Mouse (Mus musculus): ENCODE data around the gene Cracr2b. TPM values are rescaled to one million over a fixed set of nuclear protein-coding genes. Genes with fewer than 3 reads are reported as not detected.
A peak's percentile ranks its signal among the peaks of the same experiment; 100 is the strongest.

The Cracr2b gene
- polyA plus RNA-seq, 1 experiment from 2014 or later: 6.3 TPM

- Histone ChIP-seq H3K9me3 (ENCODE audit: low read length) (no peaks in the 10 kb centered on the region), H3K36me3 (replicated peaks; ENCODE audit: insufficient read depth, low read length) (peaks cover 29% of the 10 kb centered on the region), H3K4me2 (ENCODE audit: low read depth, low read length) (no peak overlapping the region), H3K9ac (replicated peaks) (no peak overlapping the region), H3K4me3 (ENCODE audit: low read depth, low read length) (no peak overlapping the region), H3K4me1 (ENCODE audit: insufficient read depth) (peaks cover 30% of the 10 kb centered on the region), H3K27me3 (ENCODE audit: insufficient read depth, low read length) (peaks cover 23% of the 10 kb centered on the region), H3K27ac (ENCODE audit: low read depth) (no peak overlapping the region)
- DNase-seq (peak; percentile 82), ATAC-seq (no peak)
- WGBS (ENCODE audit: insufficient replicate concordance): 80% methylated on average over 15 of the region's 15 CpGs
- TF ChIP-seq EP300 (IDR thresholded peaks at IDR 0.05; ENCODE audit: low read depth): no peak
- peak; percentile 75 for TF ChIP-seq CTCF (IDR thresholded peaks at IDR 0.05; ENCODE audit: low read depth)
Measured at GRCm38 (mm10) chr7:141457986-141458660, 2.8 kb upstream of the Cracr2b start.

DNA sequence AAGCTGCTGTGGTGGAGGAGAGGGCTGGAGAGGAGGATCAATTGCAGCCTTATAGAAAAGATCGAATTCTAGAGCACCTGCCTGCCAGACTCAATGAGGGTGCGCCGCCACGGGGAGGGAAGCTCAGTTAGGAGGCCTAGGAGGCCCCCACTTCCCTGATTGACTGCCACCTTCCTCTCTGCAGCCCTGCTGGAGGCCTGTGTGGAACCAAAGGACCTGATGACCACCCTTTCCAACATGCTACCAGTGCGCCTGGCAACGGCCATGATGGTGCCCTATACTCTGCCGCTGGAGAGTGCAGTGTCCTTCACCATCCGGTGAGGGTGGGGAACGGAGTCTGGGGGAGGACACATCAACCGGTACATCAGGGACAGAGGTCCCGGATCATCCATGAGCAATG lies 2.2 kb upstream of the Cracr2b start:
- TF ChIP-seq EP300 (IDR thresholded peaks at IDR 0.05; ENCODE audit: low read depth): no peak
- no peak for TF ChIP-seq CTCF (IDR thresholded peaks at IDR 0.05; ENCODE audit: low read depth)
- Histone ChIP-seq H3K9me3 (ENCODE audit: low read length) (no peaks in the 10 kb centered on the region), H3K4me1 (ENCODE audit: insufficient read depth) (peaks cover 30% of the 10 kb centered on the region), H3K4me3 (ENCODE audit: low read depth, low read length) (no peak overlapping the region), H3K27ac (ENCODE audit: low read depth) (no peak overlapping the region), H3K4me2 (ENCODE audit: low read depth, low read length) (no peak overlapping the region), H3K36me3 (replicated peaks; ENCODE audit: insufficient read depth, low read length) (peaks cover 29% of the 10 kb centered on the region), H3K27me3 (ENCODE audit: insufficient read depth, low read length) (peaks cover 29% of the 10 kb centered on the region), H3K9ac (replicated peaks) (no peak overlapping the region)
- ATAC-seq (no peak), DNase-seq (no peak)
- WGBS (ENCODE audit: insufficient replicate concordance): 88% methylated on average over 11 of the region's 11 CpGs

GRCm38 (mm10) chr7:141459301-141459711 lies 1.6 kb upstream of the Cracr2b start:
- no peak for DNase-seq
- Histone ChIP-seq H3K27ac (ENCODE audit: low read depth) (no peak overlapping the region), H3K36me3 (replicated peaks; ENCODE audit: insufficient read depth, low read length) (peaks cover 29% of the 10 kb centered on the region), H3K4me2 (ENCODE audit: low read depth, low read length) (no peak overlapping the region), H3K4me1 (ENCODE audit: insufficient read depth) (peaks cover 32% of the 10 kb centered on the region), H3K9ac (replicated peaks) (no peak overlapping the region), H3K27me3 (ENCODE audit: insufficient read depth, low read length) (peaks cover 35% of the 10 kb centered on the region), H3K4me3 (ENCODE audit: low read depth, low read length) (no peak overlapping the region), H3K9me3 (ENCODE audit: low read length) (no peaks in the 10 kb centered on the region)
- ATAC-seq: no peak
- WGBS (ENCODE audit: insufficient replicate concordance): 95% methylated on average over 17 of the region's 17 CpGs
- no peak for TF ChIP-seq EP300 (IDR thresholded peaks at IDR 0.05; ENCODE audit: low read depth)
- no peak for TF ChIP-seq CTCF (IDR thresholded peaks at IDR 0.05; ENCODE audit: low read depth)

- DNase-seq (no peak), ATAC-seq (no peak)
- 68% methylated on average over 5 of the region's 5 CpGs for WGBS (ENCODE audit: insufficient replicate concordance)
- Histone ChIP-seq H3K9me3 (ENCODE audit: low read length) (no peaks in the 10 kb centered on the region), H3K4me1 (ENCODE audit: insufficient read depth) (peaks cover 34% of the 10 kb centered on the region), H3K27ac (ENCODE audit: low read depth) (no peak overlapping the region), H3K36me3 (replicated peaks; ENCODE audit: insufficient read depth, low read length) (peaks cover 29% of the 10 kb centered on the region), H3K4me2 (ENCODE audit: low read depth, low read length) (no peak overlapping the region), H3K9ac (replicated peaks) (no peak overlapping the region), H3K4me3 (ENCODE audit: low read depth, low read length) (no peak overlapping the region), H3K27me3 (ENCODE audit: insufficient read depth, low read length) (peaks cover 42% of the 10 kb centered on the region)
- TF ChIP-seq CTCF (IDR thresholded peaks at IDR 0.05; ENCODE audit: low read depth) (no peak), EP300 (IDR thresholded peaks at IDR 0.05; ENCODE audit: low read depth) (no peak)
Measured at GRCm38 (mm10) chr7:141460001-141460390, 898 bp upstream of the Cracr2b start.

DNA sequence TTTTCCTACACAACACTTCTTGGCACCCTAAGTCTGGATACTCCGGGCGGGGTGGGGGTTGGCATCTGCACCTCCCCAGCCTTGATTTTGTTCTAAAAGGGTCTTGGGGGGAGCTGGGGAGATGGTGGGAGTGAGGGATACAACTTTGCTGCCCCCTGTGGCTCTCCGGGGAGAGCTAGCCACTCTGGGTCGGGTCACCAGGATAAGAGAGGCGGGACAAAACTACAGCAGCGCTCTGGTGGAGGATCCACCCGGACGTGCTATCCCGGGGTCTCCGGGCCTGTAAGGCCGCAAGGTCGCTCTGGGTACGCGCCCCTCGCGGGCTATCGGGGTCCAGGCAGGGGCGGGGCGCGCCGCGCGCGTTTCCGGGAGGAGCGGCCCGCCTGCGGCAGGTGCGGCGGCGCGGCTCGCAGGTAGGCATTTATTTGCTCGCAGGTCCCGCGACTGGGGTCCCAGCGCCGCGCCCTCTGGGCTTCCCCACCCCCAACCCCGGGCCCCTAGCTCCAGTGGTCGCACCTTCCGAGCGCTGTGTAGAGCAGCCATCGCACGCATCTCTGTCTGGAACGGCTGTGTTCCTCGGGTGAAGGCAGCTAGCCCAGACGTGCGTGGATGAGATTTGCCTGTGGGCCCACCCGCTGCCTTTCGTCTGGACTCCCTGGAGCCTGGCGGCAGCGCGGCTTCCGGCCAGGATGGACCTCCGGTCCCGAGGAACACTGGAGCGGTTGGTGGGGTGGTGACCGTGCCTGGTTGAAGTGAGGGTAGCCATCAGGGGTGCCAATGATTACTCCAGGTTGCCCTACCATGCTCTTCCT lies 833 bp downstream of the Cracr2b start:
- Histone ChIP-seq H3K27me3 (ENCODE audit: insufficient read depth, low read length) (peaks cover 48% of the 10 kb centered on the region), H3K27ac (ENCODE audit: low read depth) (peak overlapping the region; percentile 45; the same call in 1 of the 2 replicates)
- ATAC-seq: no peak

DNA sequence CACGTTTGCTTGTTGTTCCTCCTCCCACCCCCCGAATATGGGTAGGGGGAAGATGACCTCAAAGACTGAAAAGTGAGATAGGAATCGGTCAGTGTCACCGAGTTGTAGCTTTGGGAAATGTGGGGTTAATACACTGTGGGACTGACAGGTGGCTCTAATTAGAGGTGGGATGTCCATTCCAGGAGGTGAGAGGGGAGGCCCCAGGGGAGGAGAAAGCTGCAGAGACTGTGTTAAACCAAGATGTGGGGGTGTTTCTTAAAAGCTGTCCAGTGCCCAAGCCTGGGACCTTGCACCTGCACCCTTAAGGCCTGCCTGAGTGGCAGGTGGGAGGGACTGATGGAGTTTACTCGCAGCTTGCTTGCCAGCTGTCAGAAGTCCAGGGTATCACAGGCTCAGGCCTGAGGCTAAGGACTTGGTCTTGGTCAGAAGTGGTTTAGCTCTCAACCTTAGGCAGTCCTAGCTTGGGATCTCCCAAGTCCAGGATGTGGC lies 1.5 kb downstream of the Cracr2b start:
- DNase-seq: no peak
- Histone ChIP-seq H3K4me3 (ENCODE audit: low read depth, low read length) (peak overlapping the region; percentile 54), H3K9me3 (ENCODE audit: low read length) (no peaks in the 10 kb centered on the region), H3K27me3 (ENCODE audit: insufficient read depth, low read length) (peaks cover 48% of the 10 kb centered on the region), H3K9ac (replicated peaks) (0 out of 2 replicates have a peak overlapping the region, but pooled peaks have one; percentile 64), H3K36me3 (replicated peaks; ENCODE audit: insufficient read depth, low read length) (peaks cover 26% of the 10 kb centered on the region), H3K4me2 (ENCODE audit: low read depth, low read length) (peak overlapping the region; percentile 75), H3K27ac (ENCODE audit: low read depth) (no peak overlapping the region), H3K4me1 (ENCODE audit: insufficient read depth) (peaks cover 31% of the 10 kb centered on the region)
- ATAC-seq: no peak
- 19% methylated on average over 5 of the region's 5 CpGs for WGBS (ENCODE audit: insufficient replicate concordance)
- TF ChIP-seq EP300 (IDR thresholded peaks at IDR 0.05; ENCODE audit: low read depth) (no peak), CTCF (IDR thresholded peaks at IDR 0.05; ENCODE audit: low read depth) (no peak)

More for the DNA sequence above, 833 bp downstream of the Cracr2b start:
- H3K9me3 ChIP-seq (ENCODE audit: low read length): no peaks in the 10 kb centered on the region
- peaks cover 32% of the 10 kb centered on the region for H3K4me1 ChIP-seq (ENCODE audit: insufficient read depth)
- H3K9ac ChIP-seq (replicated peaks): peak overlapping the region; percentile 64
- TF ChIP-seq EP300 (IDR thresholded peaks at IDR 0.05; ENCODE audit: low read depth): no peak
- peak; percentile 29; the same call in 1 of the 2 replicates for TF ChIP-seq CTCF (IDR thresholded peaks at IDR 0.05; ENCODE audit: low read depth)
- 4% methylated on average over 45 of the region's 59 CpGs for WGBS (ENCODE audit: insufficient replicate concordance)
- DNase-seq: no peak
- peak overlapping the region; percentile 54 for H3K4me3 ChIP-seq (ENCODE audit: low read depth, low read length)
- peaks cover 29% of the 10 kb centered on the region for H3K36me3 ChIP-seq (replicated peaks; ENCODE audit: insufficient read depth, low read length)
- H3K4me2 ChIP-seq (ENCODE audit: low read depth, low read length): peak overlapping the region; percentile 75
